Mouse (Mus musculus): ENCODE measurements around the gene Dap. TPM values are rescaled to one million over a fixed set of nuclear protein-coding genes. Genes with fewer than 3 reads are reported as not detected.
A peak's percentile ranks its signal among the peaks of the same experiment; 100 is the strongest.

Gene Dap
- total RNA-seq (2021): 10 to 100 TPM; 43.5 to 46.5 TPM

- peak; percentile 99 for DNase-seq
Measured at GRCm38 (mm10) chr15:31224135-31224761, at the start of gene Dap. Gene Dap, plus strand, starts transcription at chr15:31224314.

DNA sequence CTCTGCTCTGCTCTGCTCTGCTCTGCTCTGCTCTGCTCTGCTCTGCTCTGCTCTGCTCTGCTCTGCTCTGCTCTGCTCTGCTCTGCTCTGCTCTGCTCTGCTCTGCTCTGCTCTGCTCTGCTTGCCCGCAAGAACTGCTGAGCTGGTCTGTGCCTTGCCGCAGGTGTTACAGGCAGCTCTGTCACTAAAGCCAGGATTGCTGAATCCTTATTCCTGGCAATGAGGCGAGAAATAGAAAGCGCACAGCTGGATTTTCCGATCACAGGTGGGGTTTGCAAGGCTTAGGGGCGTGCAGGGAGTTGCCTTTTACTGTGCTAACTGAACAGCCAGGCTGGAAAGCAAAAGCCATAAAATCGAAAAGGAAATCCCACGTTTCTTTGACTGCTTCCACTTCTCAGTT is 47.5 kb upstream of the Dap start:
- no peak for DNase-seq

GRCm38 (mm10) chr15:31184651-31185443 is 39.3 kb upstream of the Dap start:
- peak; percentile 9 for DNase-seq

GRCm38 (mm10) chr15:31185506-31185905 is 38.6 kb upstream of the Dap start:
- no peak for DNase-seq

- no peak for DNase-seq
Measured at GRCm38 (mm10) chr15:31186371-31186901, 37.7 kb upstream of the Dap start.

DNA sequence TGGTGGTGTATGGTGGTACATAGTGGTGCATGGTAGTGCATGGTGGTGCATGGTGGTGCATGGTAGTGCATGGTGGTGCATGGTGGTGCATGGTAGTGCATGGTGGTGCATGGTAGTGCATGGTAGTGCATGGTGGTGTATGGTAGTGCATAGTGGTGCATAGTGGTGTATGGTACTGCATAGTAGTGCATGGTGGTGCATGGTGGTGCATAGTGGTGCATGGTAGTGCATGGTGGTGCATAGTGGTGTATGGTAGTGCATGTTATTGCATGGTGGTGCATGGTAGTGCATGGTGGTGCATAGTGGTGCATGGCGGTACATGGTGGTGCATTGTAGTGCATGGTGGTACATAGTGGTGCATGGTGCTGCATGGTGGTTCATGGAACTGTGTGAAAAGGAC is 31.6 kb upstream of the Dap start:
- no peak for DNase-seq

- no peak for DNase-seq
Measured at GRCm38 (mm10) chr15:31195776-31196175, 28.3 kb upstream of the Dap start.

DNA sequence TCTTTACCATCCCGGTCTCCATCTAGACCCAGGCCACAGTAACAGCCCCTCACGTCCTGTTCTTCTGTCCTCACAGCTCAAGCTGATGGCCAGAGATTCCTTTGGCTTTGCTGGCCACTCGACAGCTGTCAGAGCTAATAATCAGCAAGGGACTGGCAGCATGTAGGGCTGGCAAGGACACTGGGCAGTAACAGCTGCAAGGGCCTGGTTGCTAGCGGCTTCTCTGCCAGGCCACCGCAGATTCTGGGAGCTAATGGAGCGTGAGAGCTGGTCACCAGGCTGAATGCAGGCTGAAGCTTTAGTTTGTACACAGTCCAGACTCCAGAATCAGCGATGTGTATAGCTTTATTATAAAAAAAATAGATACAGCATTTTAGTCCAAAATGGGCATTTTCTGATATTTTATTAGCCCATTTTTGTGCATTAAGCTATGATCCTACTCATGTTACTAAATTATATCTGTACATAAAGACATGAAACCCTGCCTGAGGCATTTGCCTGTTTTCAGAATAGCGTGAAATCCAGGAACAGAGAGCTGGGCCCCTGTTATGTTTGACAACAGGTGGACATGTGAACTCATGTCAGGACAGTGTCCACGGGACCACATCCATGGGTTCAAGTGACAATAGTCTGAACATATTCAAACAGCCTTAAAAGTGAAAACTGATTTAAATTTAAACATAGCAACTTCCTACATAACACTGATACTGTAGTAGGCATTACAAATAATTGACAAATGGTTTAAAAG is 16.6 kb upstream of the Dap start:
- DNase-seq: no peak

DNA sequence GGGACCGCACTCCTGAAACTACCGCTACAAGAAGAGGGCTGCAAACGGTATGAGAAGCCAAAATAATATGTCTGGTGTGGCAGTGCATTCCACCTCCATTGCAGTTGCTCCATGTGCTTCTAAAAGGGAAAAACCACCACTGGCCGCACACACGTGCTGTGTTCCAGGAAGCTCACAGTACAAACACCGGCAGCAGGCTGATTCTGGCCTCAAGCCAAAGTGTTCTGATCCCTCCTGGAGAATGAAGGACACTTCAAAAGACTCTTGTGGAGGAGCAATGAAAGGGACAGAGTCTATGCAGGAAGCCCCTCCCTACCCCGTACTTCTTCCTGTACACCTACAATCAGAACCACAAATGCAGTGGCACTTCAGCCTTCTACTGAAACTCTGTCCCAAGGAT is 12.2 kb upstream of the Dap start:
- DNase-seq: peak; percentile 42

DNA sequence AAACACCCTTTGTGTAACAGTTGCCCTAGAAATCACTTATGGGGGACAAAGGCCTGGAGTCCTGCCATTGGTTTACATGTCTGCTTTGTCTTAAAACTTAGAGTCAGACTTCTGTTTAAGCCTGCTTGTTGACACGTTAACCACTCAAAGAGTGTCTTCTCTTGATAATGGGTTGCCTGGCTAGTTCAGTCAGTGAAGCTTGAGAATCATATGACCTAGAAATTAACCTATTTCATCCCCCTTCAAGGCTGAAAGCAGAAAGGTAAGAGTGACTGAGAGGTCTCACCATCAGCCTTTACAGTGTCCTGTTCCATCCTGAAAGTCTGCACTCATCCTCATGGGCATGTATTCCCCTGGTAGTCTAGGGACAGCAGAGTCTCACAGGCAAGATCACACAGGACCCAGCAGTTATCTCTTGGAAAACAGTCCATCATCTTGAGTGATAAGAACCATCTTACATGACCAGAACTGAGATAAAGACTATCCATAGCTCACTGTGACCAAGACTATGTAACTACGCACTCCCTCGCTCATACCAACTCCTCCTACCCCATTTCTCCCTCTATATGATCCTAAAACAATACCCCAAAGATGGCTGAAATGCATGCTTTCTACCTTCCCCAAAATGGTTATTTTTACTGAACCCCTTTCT is 10.4 kb upstream of the Dap start:
- DNase-seq: no peak

DNA sequence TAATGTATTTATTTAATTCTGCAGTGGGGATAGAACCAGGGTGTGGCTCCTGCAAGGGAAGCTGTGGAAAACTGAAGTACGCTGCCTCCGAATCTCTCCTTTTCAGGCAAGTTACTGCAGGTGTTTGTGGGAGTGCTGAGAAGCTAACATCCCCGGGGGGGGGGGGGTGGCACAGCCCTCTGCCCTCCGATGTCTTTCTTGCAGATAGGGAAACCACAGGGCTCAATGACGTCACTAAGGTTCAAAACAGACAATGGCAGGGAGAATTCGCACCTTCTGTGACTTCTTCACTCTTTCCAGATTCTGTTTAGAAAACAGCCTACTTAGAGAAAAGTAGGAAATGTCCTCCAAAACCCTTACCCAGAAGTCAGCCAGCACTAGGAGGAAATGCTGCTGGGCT is 1.9 kb upstream of the Dap start:
- no peak for DNase-seq

- no peak for DNase-seq
Measured at GRCm38 (mm10) chr15:31223596-31224134, 449 bp upstream of the Dap start.

GRCm38 (mm10) chr15:31224806-31225642 is 910 bp downstream of the Dap start:
- DNase-seq: peak; percentile 21

DNA sequence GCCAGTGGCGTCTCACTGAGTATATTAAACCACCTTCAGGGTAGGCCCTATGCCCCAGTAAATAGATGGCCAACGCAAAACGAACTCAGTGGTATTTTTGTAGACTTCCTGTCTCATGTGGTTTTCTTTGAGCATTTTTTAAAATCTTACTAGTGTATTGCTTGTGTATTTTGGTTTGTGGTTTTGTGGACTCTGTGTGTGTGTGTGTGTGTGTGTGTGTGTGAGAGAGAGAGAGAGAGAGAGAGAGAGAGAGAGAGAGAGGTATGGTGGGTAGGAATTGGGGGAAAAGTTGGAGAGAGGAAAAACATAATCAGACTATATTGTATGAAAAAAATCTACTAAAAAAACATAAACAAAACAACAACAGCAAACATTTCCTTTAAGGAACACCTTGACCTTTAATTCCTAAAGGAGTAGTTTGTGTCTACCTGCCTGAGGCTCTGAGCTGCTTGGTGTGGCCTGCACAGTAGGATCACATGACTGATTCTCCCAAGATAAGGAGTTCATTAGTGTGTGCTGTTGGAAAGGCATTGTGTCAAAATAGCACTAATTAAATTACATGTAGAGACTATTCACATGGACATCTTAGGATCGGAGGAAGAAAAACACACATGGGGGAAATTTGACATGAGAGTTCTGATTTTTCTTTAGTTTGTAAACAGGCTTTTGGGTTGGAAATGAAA is 1.7 kb downstream of the Dap start:
- DNase-seq: no peak

DNA sequence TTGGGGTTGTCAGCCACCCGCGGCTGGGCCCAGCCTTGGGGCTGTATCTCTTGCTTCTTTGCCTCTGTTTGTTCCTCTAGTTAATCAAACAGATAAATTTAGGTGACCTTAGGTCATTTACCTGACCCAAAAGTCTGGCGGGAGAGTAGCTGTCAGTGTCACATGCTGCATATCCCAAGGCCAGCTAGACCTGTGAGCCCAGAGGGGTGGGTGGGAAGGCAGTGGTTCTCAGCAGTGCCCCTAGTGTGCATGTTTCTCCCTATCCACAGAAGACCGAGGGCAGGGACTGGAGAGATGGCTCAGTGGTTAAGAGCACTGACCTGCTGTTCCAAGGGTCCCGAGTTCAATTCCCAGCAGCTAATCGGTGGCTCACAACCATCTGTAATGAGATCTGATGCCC is 2.4 kb downstream of the Dap start:
- no peak for DNase-seq

GRCm38 (mm10) chr15:31227793-31228192 is 3.7 kb downstream of the Dap start:
- no peak for DNase-seq

GRCm38 (mm10) chr15:31233006-31233405 is 8.9 kb downstream of the Dap start:
- no peak for DNase-seq

- no peak for DNase-seq
Measured at GRCm38 (mm10) chr15:31235794-31236548, 11.9 kb downstream of the Dap start.

GRCm38 (mm10) chr15:31236549-31236907 is 12.4 kb downstream of the Dap start:
- no peak for DNase-seq

GRCm38 (mm10) chr15:31237368-31237767 is 13.3 kb downstream of the Dap start:
- DNase-seq: peak; percentile 35

Data from heart, postnatal 4 days (tissue).